In the genomic region with DNA sequence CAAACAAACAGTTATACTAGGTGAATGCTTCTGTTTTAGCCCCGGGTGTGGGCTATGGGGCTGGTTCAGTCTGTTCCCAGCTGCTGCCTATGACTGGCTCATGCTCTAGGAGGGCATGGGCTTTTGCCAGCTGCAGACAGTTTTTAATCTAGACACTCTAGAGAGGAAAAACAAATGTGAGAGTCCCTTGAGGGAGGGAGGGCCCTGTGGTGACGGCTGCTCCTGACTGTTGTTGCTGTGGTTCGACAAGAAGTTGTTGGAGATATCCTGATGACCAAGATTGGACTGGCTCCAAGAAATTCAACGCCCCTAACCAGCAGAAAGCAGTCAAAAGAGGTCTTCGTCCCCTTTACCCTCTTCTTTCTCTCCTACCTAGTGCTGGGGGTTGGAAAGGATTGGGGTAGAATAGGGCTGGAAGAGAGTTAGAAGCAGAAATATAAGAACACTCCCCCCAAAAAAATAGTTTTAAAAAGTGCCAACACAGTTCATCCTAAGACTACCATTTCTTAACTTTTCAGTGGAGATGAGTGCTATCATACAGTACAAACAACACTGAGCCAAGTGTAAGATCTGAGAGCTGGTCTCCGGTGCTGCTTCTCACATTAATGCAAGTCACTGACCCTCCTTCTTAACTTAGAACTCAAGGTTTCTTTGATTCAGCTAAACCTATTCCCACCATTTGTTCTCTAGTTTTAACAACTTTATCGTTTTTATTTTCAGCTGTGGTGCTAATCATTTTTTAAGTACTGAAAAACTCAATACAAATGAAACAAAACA, we compare ENCODE assay signal across 11 mouse cellular contexts. TPM values are rescaled to one million over a fixed set of nuclear protein-coding genes. Genes with fewer than 3 reads are reported as not detected.
DNase-seq lines count a peak whose midpoint lies in the region; ATAC-seq and TF ChIP-seq lines count a peak whose summit lies in the region.
"Had no signal": no experiment of that assay in that cellular context is flagged by ENCODE, and none has a peak within 500 bp of the region (broad histone marks: within the 10 kb centered on the region; RNA-seq: fewer than 3 reads in every experiment).

No protein-coding gene starts in this region.

- WGBS in heart, embryonic 14.5 days = 24% methylated on average over 7 of the region's 7 CpGs
- 22% methylated on average over 7 of the region's 7 CpGs for WGBS in liver, embryonic 16.5 days (ENCODE audit: insufficient replicate concordance)

- peak overlapping the region; percentile 17; the same call in 1 of the 2 replicates for H3K9ac ChIP-seq in MEL (ENCODE audit: control insufficient read depth, low read depth, low read length, poor library complexity, severe bottlenecking)
- no peak overlapping the region for H3K9ac ChIP-seq in heart, embryonic 14.5 days (ENCODE audit: low read length)
- no peak overlapping the region for H3K9ac ChIP-seq in liver, embryonic 16.5 days (ENCODE audit: low read depth, low read length)
- H3K9ac ChIP-seq: limb, embryonic 15.5 days had no signal

- no peak for TF ChIP-seq CTCF in MEL (IDR thresholded peaks at IDR 0.05 in 2 of 3, conservative IDR thresholded peaks at IDR 0.05 in 1 of 3; ENCODE audit: control insufficient read depth in 1 of 3, insufficient read depth in 1 of 3, low read depth in 2 of 3, low read length in 3 of 3, poor library complexity in 1 of 3, severe bottlenecking in 1 of 3)

- H3K4me2 ChIP-seq in heart, embryonic 14.5 days (ENCODE audit: low read length) = peak overlapping the region; percentile 32
- H3K4me2 ChIP-seq in liver, embryonic 16.5 days (ENCODE audit: low read depth, low read length) = no peak overlapping the region
- H3K4me2 ChIP-seq: limb, embryonic 15.5 days had no signal

- ATAC-seq in frontal cortex, adult (ENCODE audit: low TSS enrichment) = 0 out of 2 replicates have a peak, but pooled peaks have one; percentile 9
- peak; percentile 47; the same call in 1 of the 2 replicates for ATAC-seq in heart, embryonic 14.5 days (ENCODE audit: insufficient number of reproducible peaks, insufficient read depth, low FRiP score, low read depth)
- peak; percentile 35; the same call in 1 of the 2 replicates for ATAC-seq in liver, embryonic 16.5 days (ENCODE audit: low read depth)
- ATAC-seq: CD4-positive, CD25-positive, alpha-beta regulatory T cell, adult 4 months had no signal

- no peak for DNase-seq in frontal cortex, adult 2 months (ENCODE audit: extremely low spot score in 1 of 2, low spot score in 1 of 2)
- peak; percentile 68 for DNase-seq in MEL (ENCODE audit: low read depth, low spot score)
- DNase-seq in ovary, postnatal 14 days (ENCODE audit: low spot score) = no peak
- no peak for DNase-seq in layer of hippocampus, adult 9-11 months
- DNase-seq in urinary bladder, postnatal 36 days (ENCODE audit: low spot score in 2 of 2) = no peak

- no peaks in the 10 kb centered on the region for H3K27me3 ChIP-seq in MEL (ENCODE audit: control insufficient read depth in 1 of 2, insufficient read depth in 2 of 2, low read length in 2 of 2)
- no peaks in the 10 kb centered on the region for H3K27me3 ChIP-seq in heart, embryonic 14.5 days (ENCODE audit: control insufficient read depth, insufficient read depth, low read length)
- H3K27me3 ChIP-seq in liver, embryonic 16.5 days (ENCODE audit: control insufficient read depth, insufficient read depth, low read depth, low read length) = no peaks in the 10 kb centered on the region
- H3K27me3 ChIP-seq: limb, embryonic 15.5 days had no signal

- no peak overlapping the region for H3K4me3 ChIP-seq in MEL (ENCODE audit: control insufficient read depth in 1 of 2, insufficient read depth in 1 of 2, low read depth in 2 of 2, low read length in 2 of 2)
- H3K4me3 ChIP-seq in heart, embryonic 14.5 days (ENCODE audit: control insufficient read depth in 1 of 2, insufficient read depth in 1 of 2, low read depth in 1 of 2, low read length in 2 of 2) = no peak overlapping the region
- H3K4me3 ChIP-seq in liver, embryonic 16.5 days (ENCODE audit: low read depth, low read length) = no peak overlapping the region
- H3K4me3 ChIP-seq: limb, embryonic 15.5 days had no signal

- H3K4me1 ChIP-seq in MEL (ENCODE audit: control insufficient read depth in 1 of 2, insufficient read depth in 2 of 2, low read length in 2 of 2) = peaks cover 8 to 17% of the 10 kb centered on the region in 2 experiments; a peak in 3 of 4 replicates
- H3K4me1 ChIP-seq in heart, embryonic 14.5 days (ENCODE audit: control insufficient read depth in 2 of 2, insufficient read depth in 2 of 2, low read length in 2 of 2) = peaks cover 4 to 24% of the 10 kb centered on the region in 2 experiments; a peak in 3 of 4 replicates
- H3K4me1 ChIP-seq in liver, embryonic 16.5 days (ENCODE audit: control insufficient read depth, low read depth, low read length) = peaks cover 3% of the 10 kb centered on the region; the same call in 1 of the 2 replicates

- no peaks in the 10 kb centered on the region; the same call in 1 of the 2 replicates for H3K79me2 ChIP-seq in MEL (ENCODE audit: control insufficient read depth, insufficient read depth, low read length, poor library complexity)

- TF ChIP-seq EP300 in MEL (IDR thresholded peaks at IDR 0.05; ENCODE audit: low read depth in 1 of 2, low read length in 2 of 2) = peak; percentile 58 to 66

- no peak for TF ChIP-seq RAD21 in MEL (IDR thresholded peaks at IDR 0.05; ENCODE audit: low read depth, low read length)

- H3K27ac ChIP-seq in MEL (ENCODE audit: control insufficient read depth, low read depth, low read length) = peak overlapping the region; percentile 37
- H3K27ac ChIP-seq in heart, embryonic 14.5 days (replicated peaks in 1 of 2; ENCODE audit: control insufficient read depth in 1 of 2, insufficient read depth in 1 of 2, low read depth in 2 of 2, low read length in 2 of 2) = 0 out of 4 replicates have a peak overlapping the region, but pooled peaks of 1 of the 2 experiments have one; percentile 26
- no peak overlapping the region for H3K27ac ChIP-seq in liver, embryonic 16.5 days (ENCODE audit: low read length)
- H3K27ac ChIP-seq: limb, embryonic 15.5 days; stomach, postnatal 0 days had no signal

- H3K36me3 ChIP-seq in MEL (ENCODE audit: control insufficient read depth in 1 of 2, insufficient read depth in 2 of 2, low read length in 2 of 2) = peaks cover 0 to 16% of the 10 kb centered on the region in 2 experiments; a peak in 2 of 4 replicates
- H3K36me3 ChIP-seq in heart, embryonic 14.5 days (ENCODE audit: control insufficient read depth, insufficient read depth, low read length) = no peaks in the 10 kb centered on the region
- H3K36me3 ChIP-seq in liver, embryonic 16.5 days (ENCODE audit: control insufficient read depth, insufficient read depth) = no peaks in the 10 kb centered on the region
- H3K36me3 ChIP-seq: limb, embryonic 15.5 days had no signal

- TF ChIP-seq POLR2A in MEL (IDR thresholded peaks at IDR 0.05; ENCODE audit: control insufficient read depth in 1 of 2, insufficient read depth in 1 of 2, low read depth in 1 of 2, low read length in 2 of 2, poor library complexity in 1 of 2) = no peak

- no peaks in the 10 kb centered on the region for H3K9me3 ChIP-seq in MEL (replicated peaks; ENCODE audit: insufficient read depth, low read length)
- H3K9me3 ChIP-seq in heart, embryonic 14.5 days (ENCODE audit: control insufficient read depth, low read length) = no peaks in the 10 kb centered on the region
- no peaks in the 10 kb centered on the region for H3K9me3 ChIP-seq in liver, embryonic 16.5 days (replicated peaks; ENCODE audit: control insufficient read depth, low read length)
- H3K9me3 ChIP-seq: limb, embryonic 15.5 days had no signal

TF ChIP-seq in MEL, 35 proteins besides CTCF, POLR2A, EP300 and RAD21:
- TF ChIP-seq CHD2 (IDR thresholded peaks at IDR 0.05; ENCODE audit: low read length) = no peak
- peak; percentile 31 for TF ChIP-seq TAL1 (IDR thresholded peaks at IDR 0.05; ENCODE audit: low read length)
- TF ChIP-seq MAZ (IDR thresholded peaks at IDR 0.05; ENCODE audit: low read depth, low read length) = peak; percentile 63; the same call in 1 of the 2 replicates
- peak; percentile 63 for TF ChIP-seq ETS1 (IDR thresholded peaks at IDR 0.05; ENCODE audit: low read depth, low read length)
- TF ChIP-seq MXI1 (IDR thresholded peaks at IDR 0.05; ENCODE audit: low read depth, low read length) = peak; percentile 47; the same call in 1 of the 2 replicates
- peak; percentile 80 for TF ChIP-seq RCOR1 (IDR thresholded peaks at IDR 0.05; ENCODE audit: low read depth, low read length)
- peak; percentile 94 for TF ChIP-seq ZNF384 (IDR thresholded peaks at IDR 0.05; ENCODE audit: low read depth, low read length)
- peak; percentile 36; the same call in 1 of the 2 replicates for TF ChIP-seq SIN3A (IDR thresholded peaks at IDR 0.05; ENCODE audit: low read length)
- TF ChIP-seq TCF12 (IDR thresholded peaks at IDR 0.05; ENCODE audit: low read depth, low read length) = peak; percentile 47
- 0 out of 2 replicates have a peak, but pooled peaks have one; percentile 20 for TF ChIP-seq HCFC1 (IDR thresholded peaks at IDR 0.05; ENCODE audit: low read depth, low read length)
- TF ChIP-seq USF1 (IDR thresholded peaks at IDR 0.05; ENCODE audit: low read depth, low read length) = no peak
- TF ChIP-seq GATA1 (IDR thresholded peaks at IDR 0.05; ENCODE audit: low read depth, low read length) = peak; percentile 21; the same call in 1 of the 2 replicates
- no peak for TF ChIP-seq NRF1 (IDR thresholded peaks at IDR 0.05; ENCODE audit: insufficient read depth, low read depth, low read length, poor library complexity, severe bottlenecking)
- TF ChIP-seq ZMIZ1 (IDR thresholded peaks at IDR 0.05; ENCODE audit: low read depth, low read length) = no peak
TF ChIP-seq in MEL: peak in this region for 10.

RNA-seq across cellular contexts. Expression of gene Pou2f1, which starts 25.6 kb away (rescaled TPM):
- polyA plus RNA-seq in frontal cortex, adult 2 months (2012; rRNA removed) = 9.2 TPM in 2 replicates
- total RNA-seq in MEL (2012; rRNA removed) = 4.6 and 6.8 TPM in 2 replicates
- polyA plus RNA-seq in MEL (2012; ENCODE audit: insufficient read depth in 1 of 2, insufficient read length in 2 of 2, low read depth in 1 of 2, low replicate concordance in 2 of 2, missing spikeins in 1 of 2) = 10 to 100 TPM in 1 of 2 experiments, not detected in 1; 10.2 TPM
- polyA plus RNA-seq in heart, embryonic 14.5 days (2014; fragmentation: Nextera tagmentation; extraction: Ambion mirVana) = 10.6 and 12.1 TPM in 2 replicates
- polyA plus RNA-seq in liver, embryonic 16.5 days (2015; fragmentation: Nextera tagmentation; extraction: Ambion mirVana) = 4.2 and 4.9 TPM in 2 replicates
